Comparison of ENCODE assay signal across 15 mouse cellular contexts in the genomic region with DNA sequence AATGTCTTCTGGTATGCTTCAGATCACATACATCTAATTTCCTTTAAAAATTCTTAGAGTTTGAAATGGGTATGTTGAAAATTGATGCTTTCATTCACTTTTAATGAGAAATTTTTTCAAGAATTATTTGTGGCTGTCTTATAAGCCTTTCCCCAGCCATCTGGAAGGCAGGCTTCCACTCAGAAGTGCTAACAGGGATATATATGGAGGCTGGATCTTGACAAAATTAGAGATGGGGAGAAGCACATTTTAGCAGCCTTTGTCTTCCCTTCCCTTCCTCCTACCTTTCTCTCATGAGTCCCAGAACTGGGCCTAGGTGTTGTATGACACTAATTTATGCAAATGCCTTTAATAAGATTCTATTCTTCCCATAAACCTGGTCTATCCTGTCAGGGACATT.
"Had no signal": no experiment of that assay in that cellular context is flagged by ENCODE, and none has a peak within 500 bp of the region (broad histone marks: within the 10 kb centered on the region; RNA-seq: fewer than 3 reads in every experiment).

No protein-coding gene starts in this region.

- H3K27ac ChIP-seq: limb, embryonic 10.5 days; limb, embryonic 13.5 days; liver, embryonic 12.5 days; liver, embryonic 15.5 days; stomach, postnatal 0 days had no signal

- H3K4me3 ChIP-seq: limb, embryonic 10.5 days; limb, embryonic 13.5 days; liver, embryonic 12.5 days; liver, embryonic 15.5 days had no signal

- DNase-seq: kidney, adult 18-20 months; kidney, adult 9 months; kidney, postnatal 14 days; kidney, postnatal 4 days; liver; lung, adult 2 months; lung, postnatal 14 days; lung, postnatal 4 days; midbrain, embryonic 14.5 days; thymus, postnatal 25 days had no signal
